Mouse (Mus musculus): ENCODE results near the gene Tinag. TPM values are rescaled to one million over a fixed set of nuclear protein-coding genes. Genes with fewer than 3 reads are reported as not detected.

Gene Tinag
- polyA plus RNA-seq, 1 experiment from 2014 or later, result 0.41 TPM

GRCm38 (mm10) chr9:77018935-77019334 lies 26.7 kb downstream of the Tinag start:
- no peaks in the 10 kb centered on the region for H3K27me3 ChIP-seq
- H3K4me1 ChIP-seq (replicated peaks), result no peaks in the 10 kb centered on the region
- no peak overlapping the region for H3K9ac ChIP-seq
- H3K9me3 ChIP-seq (replicated peaks), result no peaks in the 10 kb centered on the region
- 45% methylated on average over 4 of the region's 4 CpGs for WGBS (ENCODE audit: insufficient replicate concordance)
- H3K4me2 ChIP-seq, result no peak overlapping the region
- H3K4me3 ChIP-seq (replicated peaks), result no peak overlapping the region
- H3K36me3 ChIP-seq (replicated peaks), result no peaks in the 10 kb centered on the region
- no peak for ATAC-seq (ENCODE audit: insufficient read depth)
- no peak overlapping the region for H3K27ac ChIP-seq (replicated peaks)

GRCm38 (mm10) chr9:76996021-76996420 lies 49.6 kb downstream of the Tinag start:
- no peaks in the 10 kb centered on the region for H3K4me1 ChIP-seq (replicated peaks)
- WGBS (ENCODE audit: insufficient replicate concordance), result 67% methylated on average over 1 of the region's 1 CpGs

GRCm38 (mm10) chr9:76989946-76990345 lies 55.6 kb downstream of the Tinag start:
- Histone ChIP-seq H3K27ac (replicated peaks) (no peak overlapping the region), H3K4me3 (replicated peaks) (no peak overlapping the region), H3K9ac (no peak overlapping the region), H3K27me3 (no peaks in the 10 kb centered on the region), H3K9me3 (replicated peaks) (no peaks in the 10 kb centered on the region), H3K36me3 (replicated peaks) (no peaks in the 10 kb centered on the region), H3K4me2 (no peak overlapping the region), H3K4me1 (replicated peaks) (no peaks in the 10 kb centered on the region)
- ATAC-seq (ENCODE audit: insufficient read depth), result no peak

More at GRCm38 (mm10) chr9:76996021-76996420, 49.6 kb downstream of the Tinag start:
- Histone ChIP-seq H3K27ac (replicated peaks) (no peak overlapping the region), H3K27me3 (no peaks in the 10 kb centered on the region), H3K36me3 (replicated peaks) (no peaks in the 10 kb centered on the region), H3K9me3 (replicated peaks) (no peaks in the 10 kb centered on the region), H3K9ac (no peak overlapping the region), H3K4me3 (replicated peaks) (no peak overlapping the region), H3K4me2 (no peak overlapping the region)
- no peak for ATAC-seq (ENCODE audit: insufficient read depth)

- H3K9ac ChIP-seq, result no peak overlapping the region
- WGBS (ENCODE audit: insufficient replicate concordance), result 59% methylated on average over 1 of the region's 1 CpGs
- no peaks in the 10 kb centered on the region for H3K4me1 ChIP-seq (replicated peaks)
- H3K36me3 ChIP-seq (replicated peaks), result no peaks in the 10 kb centered on the region
- no peak overlapping the region for H3K4me2 ChIP-seq
- H3K27me3 ChIP-seq, result no peaks in the 10 kb centered on the region
- no peak overlapping the region for H3K4me3 ChIP-seq (replicated peaks)
- H3K9me3 ChIP-seq (replicated peaks), result no peaks in the 10 kb centered on the region
- no peak for ATAC-seq (ENCODE audit: insufficient read depth)
- H3K27ac ChIP-seq (replicated peaks), result no peak overlapping the region
These were observed 110.8 kb downstream of the Tinag start for GRCm38 (mm10) chr9:76934813-76935212.

- Histone ChIP-seq H3K36me3 (replicated peaks) (no peaks in the 10 kb centered on the region), H3K27ac (replicated peaks) (no peak overlapping the region), H3K4me1 (replicated peaks) (no peaks in the 10 kb centered on the region), H3K9me3 (replicated peaks) (no peaks in the 10 kb centered on the region), H3K27me3 (no peaks in the 10 kb centered on the region), H3K9ac (no peak overlapping the region), H3K4me3 (replicated peaks) (no peak overlapping the region), H3K4me2 (no peak overlapping the region)
- ATAC-seq (ENCODE audit: insufficient read depth), result no peak
- 64% methylated on average over 5 of the region's 5 CpGs for WGBS (ENCODE audit: insufficient replicate concordance)
These were observed 130.4 kb downstream of the Tinag start for GRCm38 (mm10) chr9:76915093-76915661.

All from liver, embryonic 15.5 days (tissue).